In the genomic region with DNA sequence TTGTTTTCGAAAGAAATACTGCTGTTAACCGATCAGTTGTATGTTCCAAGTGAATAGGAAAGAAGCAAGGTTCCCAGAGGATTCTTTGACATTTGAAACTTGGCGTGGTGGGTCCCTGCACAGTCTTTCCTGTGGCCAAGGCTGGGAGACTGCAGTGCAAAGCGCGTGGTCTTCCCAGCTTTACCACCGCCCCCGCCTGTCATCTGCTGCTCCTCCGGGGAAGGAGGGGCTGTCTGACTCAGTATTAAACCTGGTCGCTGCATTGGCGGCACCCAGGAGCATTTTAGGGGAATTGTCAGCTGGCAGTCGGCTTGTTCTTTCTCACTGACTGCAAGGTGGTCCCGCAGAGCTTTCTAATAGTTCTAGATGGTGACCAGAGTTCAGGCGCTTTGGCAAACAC, we compare ENCODE assay signal across 37 mouse cellular contexts. TPM values are rescaled to one million over a fixed set of nuclear protein-coding genes. Genes with fewer than 3 reads are reported as not detected.
A peak's percentile ranks its signal among the peaks of the same experiment; 100 is the strongest.
DNase-seq lines count a peak whose midpoint lies in the region; ATAC-seq and TF ChIP-seq lines count a peak whose summit lies in the region.
"Had no signal": no experiment of that assay in that cellular context is flagged by ENCODE, and none has a peak within 500 bp of the region (broad histone marks: within the 10 kb centered on the region; RNA-seq: fewer than 3 reads in every experiment).

No protein-coding gene starts in this region.

- no peaks in the 10 kb centered on the region for H3K9me3 ChIP-seq in kidney, embryonic 15.5 days (replicated peaks)
- H3K9me3 ChIP-seq: limb, embryonic 12.5 days; lung, embryonic 15.5 days; neural tube, embryonic 12.5 days had no signal

- 51% methylated on average over 13 of the region's 13 CpGs for WGBS in kidney, embryonic 15.5 days

- H3K27ac ChIP-seq in left cerebral cortex, adult 2 months = no peak overlapping the region
- no peak overlapping the region for H3K27ac ChIP-seq in kidney, embryonic 15.5 days
- H3K27ac ChIP-seq: heart, embryonic 13.5 days; hindbrain, embryonic 14.5 days; limb, embryonic 12.5 days; lung, embryonic 15.5 days; neural tube, embryonic 12.5 days; stomach, postnatal 0 days had no signal

- no peak overlapping the region for H3K4me3 ChIP-seq in left cerebral cortex, adult 2 months
- no peak overlapping the region for H3K4me3 ChIP-seq in kidney, embryonic 15.5 days (replicated peaks)
- H3K4me3 ChIP-seq: erythroblast, embryonic 14.5 days; heart, embryonic 13.5 days; limb, embryonic 12.5 days; lung, embryonic 15.5 days; myocyte; neural tube, embryonic 12.5 days had no signal

- no peak for TF ChIP-seq CTCF in left cerebral cortex, adult 2 months (IDR thresholded peaks at IDR 0.05)

- H3K4me2 ChIP-seq in kidney, embryonic 15.5 days = no peak overlapping the region
- H3K4me2 ChIP-seq: heart, embryonic 13.5 days; hindbrain, embryonic 14.5 days; limb, embryonic 12.5 days; liver, embryonic 11.5 days; lung, embryonic 15.5 days; midbrain, embryonic 11.5 days; neural tube, embryonic 12.5 days had no signal

- H3K9ac ChIP-seq in kidney, embryonic 15.5 days = no peak overlapping the region
- H3K9ac ChIP-seq: heart, embryonic 13.5 days; hindbrain, embryonic 14.5 days; limb, embryonic 12.5 days; lung, embryonic 15.5 days; neural tube, embryonic 12.5 days had no signal

- H3K4me1 ChIP-seq in kidney, embryonic 15.5 days = no peaks in the 10 kb centered on the region; the same call in 1 of the 2 replicates
- H3K4me1 ChIP-seq: heart, embryonic 13.5 days; limb, embryonic 12.5 days; lung, embryonic 15.5 days; neural tube, embryonic 12.5 days had no signal

- H3K36me3 ChIP-seq in kidney, embryonic 15.5 days = no peaks in the 10 kb centered on the region
- H3K36me3 ChIP-seq: G1E; heart, embryonic 13.5 days; limb, embryonic 12.5 days; lung, embryonic 15.5 days; neural tube, embryonic 12.5 days had no signal

- peak; percentile 4 for DNase-seq in embryo, embryonic 11 days
- DNase-seq in embryo, embryonic 9.5 days (ENCODE audit: extremely low spot score) = no peak
- DNase-seq in left cerebral cortex, adult 2 months (ENCODE audit: extremely low spot score in 1 of 2, low spot score in 2 of 2) = peak; percentile 28 to 31
- no peak for DNase-seq in left cerebral cortex, adult 9 months (ENCODE audit: low spot score in 2 of 2)
- peak; percentile 51 for DNase-seq in right cerebral cortex, adult 18-20 months
- no peak for DNase-seq in right cerebral cortex, postnatal 25 days
- peak; percentile 30 to 34 for DNase-seq in right cerebral cortex, postnatal 10 days (ENCODE audit: low spot score in 2 of 2)
- DNase-seq: adrenal gland, adult 8-10 months; cerebellum, adult 9-10 months; heart, postnatal 10 days; thymus, adult 18-20 months; thymus, postnatal 25 days had no signal

- intact Hi-C loops in left cerebral cortex, adult 2 months (cut with DNase I) = no loop called here

- H3K27me3 ChIP-seq in kidney, embryonic 15.5 days = peaks cover 7% of the 10 kb centered on the region; the same call in 1 of the 2 replicates
- H3K27me3 ChIP-seq: limb, embryonic 12.5 days; lung, embryonic 15.5 days; neural tube, embryonic 12.5 days had no signal

- ATAC-seq in kidney, embryonic 15.5 days (replicated peaks; ENCODE audit: low FRiP score) = no peak
- ATAC-seq: forebrain, embryonic 16.5 days had no signal

RNA-seq across cellular contexts. Expression of gene Zfp354a, which starts 26.2 kb away (rescaled TPM):
- total RNA-seq in left cerebral cortex, adult 2 months (2021) = 1 to 10 TPM; 6.5 to 8.5 TPM
- polyA plus RNA-seq in kidney, embryonic 15.5 days (2015; fragmentation: Nextera tagmentation; extraction: Ambion mirVana) = 9.7 and 12.7 TPM in 2 replicates
- total RNA-seq: G1E; megakaryocyte progenitor cell, adult 5-6 weeks had no signal
- polyA plus RNA-seq: erythroblast, embryonic 14.5 days; G1E had no signal

RNA-seq across cellular contexts. Expression of gene Olfr1375, which starts 37.4 kb away (rescaled TPM):
- total RNA-seq in left cerebral cortex, adult 2 months (2021) = not detected
- polyA plus RNA-seq in kidney, embryonic 15.5 days (2015; fragmentation: Nextera tagmentation; extraction: Ambion mirVana) = not detected in 2 replicates
- total RNA-seq: adrenal gland, adult 8-10 months; adrenal gland, postnatal 4 days; G1E; gastrocnemius, adult 18-20 months; gastrocnemius, postnatal 4 days; heart, adult 8-10 months; heart, postnatal 10 days; hematopoietic stem cell, adult 5-6 weeks; megakaryocyte progenitor cell, adult 5-6 weeks; midbrain, postnatal 0 days had no signal
- polyA plus RNA-seq: embryonic facial prominence, embryonic 14.5 days; erythroblast, embryonic 14.5 days; forebrain, embryonic 11.5 days; forebrain, embryonic 16.5 days; G1E; heart, embryonic 13.5 days; hindbrain, embryonic 14.5 days; kidney, embryonic 16.5 days; limb, embryonic 12.5 days; liver, embryonic 11.5 days; liver, embryonic 16.5 days; lung, embryonic 15.5 days; midbrain, embryonic 11.5 days; midbrain, postnatal 0 days; myocyte; neural tube, embryonic 12.5 days; spleen, adult 2 months; stomach, postnatal 0 days had no signal

Comparison
In these comparisons a context has a peak if more than half of its experiments do, and no peak if none do; other contexts are left out.
1. DNase-seq: peak in embryo, embryonic 11 days (single experiment), left cerebral cortex, adult 2 months (2 of 2), right cerebral cortex, adult 18-20 months (single experiment) and right cerebral cortex, postnatal 10 days (2 of 2); none in embryo, embryonic 9.5 days (single experiment), left cerebral cortex, adult 9 months (0 of 2) and right cerebral cortex, postnatal 25 days (single experiment).